Mouse (Mus musculus): ENCODE measurements around the gene Taco1.
A peak's percentile ranks its signal among the peaks of the same experiment; 100 is the strongest.

Gene Taco1

DNA sequence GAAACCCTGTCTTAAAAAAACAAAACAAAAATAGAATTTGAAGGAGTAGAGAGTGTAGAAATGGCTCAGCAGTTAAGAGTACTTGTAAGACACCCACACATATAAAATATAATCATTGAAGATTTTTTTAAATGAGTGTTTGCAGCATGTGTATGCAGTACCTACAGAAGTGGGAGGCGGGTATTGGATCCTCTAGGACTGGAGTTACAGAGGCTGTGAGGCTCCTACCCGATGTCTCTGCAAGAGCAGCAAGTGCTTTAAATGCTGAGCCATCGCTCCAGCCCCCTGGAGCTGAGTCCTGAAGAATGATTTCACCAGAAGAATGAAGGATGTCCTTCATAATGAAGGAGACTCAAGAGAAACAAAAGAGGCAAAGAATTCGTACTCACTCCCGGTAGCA, 2.1 kb upstream of the Taco1 start:
- no peak for DNase-seq

DNA sequence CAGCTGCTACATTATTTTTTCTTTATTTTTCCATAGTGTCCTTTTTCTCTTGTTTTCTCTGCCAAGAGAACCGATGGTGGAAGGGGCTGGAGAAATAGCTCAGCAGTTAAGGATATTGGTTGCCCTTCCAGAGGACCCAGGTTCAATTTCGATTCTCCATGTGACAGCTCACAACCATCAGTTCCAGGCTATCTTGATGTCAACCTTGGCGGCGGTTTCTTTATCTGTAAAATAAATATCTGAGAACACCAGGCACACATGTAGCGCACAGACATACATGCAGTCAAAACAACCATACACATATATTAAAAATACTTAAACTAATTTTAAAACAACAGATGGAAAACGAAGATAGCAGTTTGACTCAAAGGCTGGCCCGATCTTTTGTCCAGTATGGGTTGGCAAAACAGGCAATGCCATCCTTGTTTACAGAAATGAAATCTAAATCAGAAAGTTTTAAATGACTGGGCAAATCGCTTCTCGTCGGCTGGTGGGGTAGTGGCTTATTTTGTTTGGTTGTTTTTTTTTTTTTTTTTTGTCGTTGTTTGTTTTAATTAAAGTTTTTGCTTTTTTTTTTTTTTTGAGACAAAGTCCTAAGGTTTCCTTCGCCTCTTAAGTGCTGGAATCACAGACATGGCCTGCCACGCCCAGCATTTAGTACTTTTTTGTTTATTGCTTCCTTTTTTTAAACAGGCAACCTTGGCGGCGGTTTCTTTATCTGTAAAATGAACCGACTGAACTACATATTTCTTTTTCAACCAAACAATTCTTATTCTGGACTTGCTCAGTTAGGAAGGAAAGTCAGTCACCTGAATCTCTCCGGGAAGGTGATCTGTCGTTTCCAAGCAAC, 563 bp upstream of the Taco1 start:
- no peak for DNase-seq

DNA sequence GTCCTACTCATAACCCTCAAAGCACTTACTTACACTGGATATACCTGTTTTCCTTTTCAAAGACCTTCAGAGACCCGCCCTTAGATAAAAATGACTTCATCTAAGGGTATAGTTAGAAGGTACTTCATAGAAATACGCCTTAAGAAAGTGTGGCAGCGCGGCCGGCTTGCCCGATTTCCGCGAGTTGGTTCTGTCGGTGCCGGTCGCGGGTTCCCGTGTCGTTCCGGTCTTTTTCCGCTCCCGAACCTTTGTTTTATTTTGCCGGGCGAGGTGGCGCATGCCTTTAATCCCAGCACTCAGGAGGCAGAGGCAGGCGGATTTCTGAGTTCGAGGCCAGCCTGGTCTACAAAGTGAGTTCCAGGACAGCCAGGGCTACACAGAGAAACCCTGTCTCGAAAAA, 755 bp downstream of the Taco1 start:
- peak; percentile 28 for DNase-seq

DNA sequence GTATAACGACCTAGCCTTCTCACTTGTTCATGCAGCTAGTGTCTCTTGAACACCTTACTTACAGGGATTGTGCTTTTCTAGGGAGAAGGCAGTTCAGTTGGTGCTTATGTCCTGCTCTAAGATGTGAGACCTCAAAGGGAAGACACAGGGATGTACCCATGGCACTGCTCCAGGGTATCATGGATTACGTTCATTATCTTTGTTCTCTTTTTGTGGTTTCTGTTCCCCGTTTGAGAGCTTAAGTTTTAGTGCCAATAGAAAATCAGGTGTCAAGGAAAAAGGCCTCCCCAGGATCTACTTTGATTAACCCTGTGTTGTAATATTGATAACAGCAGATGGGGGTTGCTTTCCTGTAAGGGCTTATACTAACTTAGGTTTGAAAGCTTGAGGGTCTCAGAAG, 7.9 kb downstream of the Taco1 start:
- DNase-seq = no peak

DNA sequence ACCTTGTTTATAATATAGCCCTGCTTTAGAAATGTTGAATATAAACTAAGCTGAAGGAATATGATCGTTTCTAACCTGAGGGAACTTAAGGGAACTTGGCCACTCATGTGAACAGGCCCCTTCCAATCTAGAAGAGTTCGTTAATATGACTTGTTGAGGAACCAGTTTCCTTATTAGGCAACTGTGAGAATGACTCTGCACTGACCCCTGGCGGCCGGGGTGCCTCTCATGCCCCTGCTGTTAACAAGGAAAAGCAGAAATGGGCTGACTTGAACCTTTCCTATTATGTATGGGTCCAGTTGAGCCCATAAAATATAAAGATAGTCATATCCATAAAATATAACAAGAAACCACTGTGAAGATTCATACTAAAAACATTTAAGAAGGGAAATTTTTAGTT, 10.5 kb downstream of the Taco1 start:
- DNase-seq = peak; percentile 87

DNA sequence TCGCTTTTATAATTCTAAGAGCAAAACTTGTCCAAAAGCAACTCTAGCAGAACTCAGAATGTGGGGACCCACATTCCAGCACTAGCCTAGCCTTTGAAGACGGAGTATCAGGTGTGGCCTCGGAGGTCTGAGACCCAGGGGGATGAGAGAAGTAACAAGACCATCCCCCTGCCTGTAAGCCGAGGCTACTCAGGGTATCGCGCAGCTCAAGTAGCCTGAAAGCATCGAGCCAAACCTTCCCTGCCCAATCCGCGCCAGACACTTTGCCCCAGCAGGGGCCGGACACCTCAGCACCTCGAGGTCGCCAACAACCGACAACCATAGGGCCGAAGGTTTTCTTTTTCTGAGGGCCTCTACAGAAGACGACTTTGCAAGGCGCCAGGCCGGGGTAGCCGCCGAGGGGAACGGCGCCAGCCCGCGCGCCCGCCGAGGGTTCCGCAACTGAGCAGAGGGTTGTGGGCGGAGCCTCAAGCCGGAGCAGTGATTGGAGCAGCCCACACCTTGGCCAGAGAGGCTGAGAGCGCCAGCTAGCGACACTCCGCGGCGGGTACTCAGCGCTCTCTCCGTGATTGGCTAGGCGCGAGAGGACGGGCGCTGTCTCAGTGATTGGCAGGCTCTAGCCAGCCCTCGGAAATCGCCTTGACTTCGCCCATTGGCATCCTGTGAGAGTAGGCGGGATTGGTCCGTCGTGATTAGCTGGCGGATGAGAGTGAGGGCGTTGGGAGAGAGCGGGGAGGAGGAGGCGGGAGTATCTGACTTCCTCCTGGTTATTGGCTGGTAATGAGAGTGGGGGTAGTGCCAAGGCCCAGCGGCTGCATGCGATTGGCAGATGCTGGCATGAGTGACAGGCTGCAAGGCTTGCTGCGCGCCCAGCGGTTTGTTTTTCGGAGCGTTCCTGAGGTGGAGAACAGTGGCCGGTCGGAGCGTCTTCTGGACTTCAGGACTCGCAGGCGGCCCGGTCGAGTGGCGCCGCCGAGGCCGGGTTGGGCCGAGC, 18.1 kb downstream of the Taco1 start, which contains the start of gene Map3k3:
Gene Map3k3, plus strand, starts transcription at position 906 of the 994 bp plus-strand sequence.
- peak; percentile 98 for DNase-seq

DNA sequence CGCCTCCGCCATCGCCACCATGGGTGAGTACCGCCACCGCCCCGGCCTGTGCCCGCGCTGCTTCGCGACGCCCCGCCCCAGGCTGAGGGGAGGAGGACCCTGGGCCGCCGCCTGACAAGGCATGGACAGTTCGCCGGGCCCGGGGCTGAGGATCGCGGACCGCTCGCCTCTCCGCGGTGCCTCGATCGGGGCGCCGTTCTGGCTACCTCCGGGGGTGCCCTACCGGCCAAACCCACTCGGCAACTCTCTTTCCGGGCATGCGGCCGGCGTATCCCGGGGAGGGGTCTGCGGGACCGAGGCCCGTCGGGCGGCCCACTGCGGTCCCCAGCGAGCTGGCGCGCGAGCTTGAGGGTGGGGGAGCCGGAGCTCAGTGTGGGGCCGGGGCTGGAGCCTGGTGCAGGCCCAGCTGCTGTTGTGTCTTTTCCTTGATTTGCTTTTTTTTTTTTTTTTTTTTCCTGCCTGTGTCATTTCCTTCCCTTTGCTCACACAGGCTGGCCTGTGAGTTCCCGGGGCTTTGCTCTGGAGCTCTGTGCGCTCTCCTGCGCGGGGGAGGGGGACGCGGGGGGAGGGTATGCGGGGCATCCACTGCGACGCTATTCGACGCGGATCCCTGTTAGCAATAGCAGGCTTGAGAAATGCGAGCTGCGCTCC, 19.2 kb downstream of the Taco1 start:
- DNase-seq = peak; percentile 82

DNA sequence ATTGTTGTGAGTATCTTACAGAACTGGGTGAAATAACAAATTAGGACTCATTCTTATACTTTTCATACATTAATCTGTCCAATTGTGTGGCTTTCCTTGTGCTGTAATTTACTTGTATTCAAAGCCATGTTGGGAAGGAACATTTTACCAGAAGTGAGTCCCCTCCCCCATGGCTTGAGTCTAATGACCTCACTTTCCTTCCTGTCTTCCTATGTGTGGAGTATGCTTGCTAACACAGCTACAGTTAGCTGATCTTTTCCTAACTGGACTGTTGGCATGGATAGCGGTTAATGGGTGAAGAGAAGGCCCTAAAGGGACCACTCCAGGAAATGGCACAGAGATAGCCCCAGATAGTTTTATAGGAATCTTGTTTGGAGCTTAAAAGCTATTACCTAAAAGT, 32.4 kb downstream of the Taco1 start:
- DNase-seq = peak; percentile 37

DNA sequence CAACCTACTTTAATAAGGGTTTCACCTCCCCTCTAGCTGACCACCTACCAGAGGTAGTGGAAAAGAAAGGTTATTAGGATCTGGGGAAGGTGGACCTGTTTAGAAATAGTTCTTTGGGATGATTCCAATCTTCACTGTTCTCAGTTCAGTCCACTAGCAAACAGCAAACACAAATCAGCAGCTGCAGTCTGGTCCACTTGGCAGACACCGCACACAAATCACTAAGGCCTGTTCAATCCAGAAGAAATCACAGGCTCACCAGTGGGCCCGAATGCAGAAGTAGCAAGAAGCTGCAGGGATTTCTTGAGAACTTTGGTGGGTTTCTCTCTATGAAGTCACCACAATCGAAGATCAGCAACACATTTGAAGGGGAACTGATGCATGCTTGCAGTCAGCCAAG, 37.0 kb downstream of the Taco1 start:
- no peak for DNase-seq

DNA sequence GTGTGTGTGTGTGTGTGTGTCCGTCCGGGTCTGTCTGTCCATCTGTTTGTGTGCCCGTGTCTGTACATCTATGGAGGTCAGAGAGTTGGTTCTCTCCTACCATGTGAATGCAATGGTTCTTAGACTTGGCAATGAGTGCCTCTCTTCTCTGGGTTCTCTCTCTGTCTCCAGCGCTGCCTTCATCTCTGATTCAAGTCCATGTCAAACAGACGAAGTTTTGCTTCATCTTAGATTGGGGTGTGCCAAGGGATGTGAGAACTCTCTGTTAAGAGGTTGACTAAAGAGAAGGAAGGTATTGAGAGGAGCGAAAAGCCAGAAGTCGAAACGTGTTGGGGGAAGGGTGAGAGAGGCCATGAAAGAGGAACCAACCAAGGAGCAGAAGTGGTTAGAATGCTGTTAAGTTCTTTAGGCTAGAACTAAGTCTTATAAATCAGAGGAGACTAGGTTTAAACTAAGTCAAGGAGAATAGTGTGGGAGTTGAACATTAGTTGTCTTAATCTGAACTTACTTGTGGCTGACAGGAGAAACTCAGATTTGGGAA, 40.3 kb downstream of the Taco1 start:
- peak; percentile 10 for DNase-seq

DNA sequence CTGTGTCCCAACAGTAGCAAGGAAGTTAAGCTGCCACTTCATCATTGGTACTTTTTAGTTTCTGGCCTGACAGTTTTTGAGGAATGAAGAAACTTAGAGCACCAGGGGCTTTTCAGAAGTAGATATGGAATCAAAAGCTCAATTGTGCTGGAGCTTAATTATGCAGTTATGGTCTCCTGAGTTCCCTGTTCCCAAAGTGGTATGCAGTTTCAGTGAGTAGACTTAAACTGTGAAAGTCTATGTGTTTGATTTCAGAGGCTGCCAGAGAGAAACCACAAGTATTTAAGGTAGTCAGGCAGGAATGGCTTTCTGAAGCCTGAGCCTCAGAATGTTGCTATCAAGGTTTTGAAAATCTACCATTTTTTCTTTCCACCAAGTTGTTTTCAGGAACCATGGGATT, 45.8 kb downstream of the Taco1 start:
- no peak for DNase-seq

DNA sequence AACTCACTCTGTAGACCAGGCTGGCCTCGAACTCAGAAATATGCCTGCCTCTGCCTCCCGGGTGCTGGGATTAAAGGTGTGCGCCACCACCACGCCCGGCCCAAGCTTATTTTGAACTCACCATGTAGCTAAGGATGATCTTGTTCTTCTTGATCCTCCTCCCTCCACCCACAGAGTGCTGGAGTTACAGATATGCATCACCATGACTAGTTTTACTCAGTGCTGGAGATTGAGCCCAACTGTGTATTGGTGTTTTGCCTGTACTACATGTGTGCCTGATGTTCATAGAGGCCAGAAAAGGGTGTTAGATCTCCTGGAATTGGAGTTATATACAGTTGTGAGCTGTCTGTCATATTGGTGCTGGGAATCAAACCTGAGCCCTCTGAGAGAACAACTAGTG, 56.4 kb downstream of the Taco1 start:
- DNase-seq = no peak

DNA sequence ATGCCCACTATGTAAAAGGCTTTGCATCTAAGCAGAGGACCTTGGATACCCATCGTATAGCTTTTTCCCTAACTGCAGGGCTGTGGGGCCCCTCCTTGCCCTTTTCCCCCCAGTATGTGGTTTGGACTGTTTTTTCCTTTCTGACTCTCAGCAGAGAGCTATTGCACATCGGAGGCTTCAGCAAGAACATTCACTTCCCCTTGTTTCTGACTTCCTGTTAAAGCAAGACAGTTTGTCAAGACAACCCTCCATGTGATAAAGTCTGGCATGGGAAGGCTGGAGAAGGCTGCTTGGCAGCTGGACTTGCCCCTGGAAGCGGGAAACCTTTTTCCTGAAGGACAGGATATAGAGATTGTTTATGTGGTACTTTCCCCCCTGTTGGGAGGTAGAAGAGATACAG, 56.9 kb downstream of the Taco1 start:
- peak; percentile 36 for DNase-seq

Measured in lung, postnatal 14 days (tissue).